In genomic region chr5:116661851-116662250, GRCm38 (mm10) we compare ENCODE assay signal across 13 mouse cellular contexts.
DNase-seq lines count a peak whose midpoint lies in the region; ATAC-seq and TF ChIP-seq lines count a peak whose summit lies in the region.
"Had no signal": no experiment of that assay in that cellular context is flagged by ENCODE, and none has a peak within 500 bp of the region (broad histone marks: within the 10 kb centered on the region; RNA-seq: fewer than 3 reads in every experiment).

No protein-coding gene starts in this region.

- H3K4me3 ChIP-seq in stomach, postnatal 0 days (ENCODE audit: low read depth, low read length): no peak overlapping the region
- H3K4me3 ChIP-seq: liver, embryonic 13.5 days had no signal

- H3K36me3 ChIP-seq in stomach, postnatal 0 days (ENCODE audit: control insufficient read depth, insufficient read depth, low read length): no peaks in the 10 kb centered on the region
- H3K36me3 ChIP-seq: liver, embryonic 13.5 days had no signal

- no peak for TF ChIP-seq CTCF in stomach, postnatal 0 days (IDR thresholded peaks at IDR 0.05; ENCODE audit: low read depth)

- H3K9me3 ChIP-seq in stomach, postnatal 0 days (ENCODE audit: control insufficient read depth, low read length): peaks cover 3% of the 10 kb centered on the region; the same call in 1 of the 2 replicates

- no peak for TF ChIP-seq EP300 in stomach, postnatal 0 days (optimal IDR thresholded peaks at IDR 0.05)

- H3K27me3 ChIP-seq in stomach, postnatal 0 days (ENCODE audit: control insufficient read depth, insufficient read depth, low read length): no peaks in the 10 kb centered on the region
- H3K27me3 ChIP-seq: liver, embryonic 13.5 days had no signal

- intact Hi-C loops in left cerebral cortex, postnatal 4 days (cut with DNase I): no loop called here
- intact Hi-C loops in left cerebral cortex, postnatal 14 days (cut with DNase I): no loop called here

- 45% methylated on average over 2 of the region's 2 CpGs for WGBS in stomach, postnatal 0 days

- H3K9ac ChIP-seq in stomach, postnatal 0 days (ENCODE audit: low read length): no peak overlapping the region
- H3K9ac ChIP-seq: liver, embryonic 13.5 days had no signal

- peak; percentile 39 for DNase-seq in left cerebral cortex, postnatal 4 days
- DNase-seq in left cerebral cortex, postnatal 14 days (ENCODE audit: low spot score in 2 of 2): no peak
- DNase-seq in MN1 (ENCODE audit: low spot score): peak; percentile 10
- DNase-seq in brain, adult 2 months (ENCODE audit: low read depth, low spot score): peak; percentile 31
- DNase-seq in layer of hippocampus, adult 8-10 months (ENCODE audit: low spot score in 2 of 2): peak; percentile 7 to 23
- DNase-seq in stomach, postnatal 0 days (ENCODE audit: low spot score): no peak
- no peak for DNase-seq in adrenal gland, adult 2 months
- DNase-seq: cerebellum, postnatal 14 days; heart, adult 18-20 months; kidney, adult 11 months; liver, embryonic 13.5 days; thymus, adult 18-20 months had no signal

- H3K4me2 ChIP-seq in stomach, postnatal 0 days (replicated peaks; ENCODE audit: low read depth): no peak overlapping the region
- H3K4me2 ChIP-seq: liver, embryonic 13.5 days had no signal

- H3K4me1 ChIP-seq in stomach, postnatal 0 days (replicated peaks; ENCODE audit: control insufficient read depth, insufficient read depth): no peaks in the 10 kb centered on the region
- H3K4me1 ChIP-seq: liver, embryonic 13.5 days had no signal

- no peak overlapping the region for H3K27ac ChIP-seq in stomach, postnatal 0 days (replicated peaks)
- H3K27ac ChIP-seq: liver, embryonic 13.5 days had no signal

- no peak for ATAC-seq in stomach, postnatal 0 days (ENCODE audit: low FRiP score, low TSS enrichment)
- ATAC-seq: Patski had no signal

Comparison
In these comparisons a context has a peak if more than half of its experiments do, and no peak if none do; other contexts are left out.
1. DNase-seq: peak in left cerebral cortex, postnatal 4 days (single experiment), MN1 (single experiment), brain, adult 2 months (single experiment) and layer of hippocampus, adult 8-10 months (2 of 2); none in left cerebral cortex, postnatal 14 days (0 of 2), stomach, postnatal 0 days (single experiment) and adrenal gland, adult 2 months (single experiment).